Mouse (Mus musculus) stomach, postnatal 0 days (tissue): ENCODE measurements around the gene Depdc1b. TPM values are rescaled to one million over a fixed set of nuclear protein-coding genes. Genes with fewer than 3 reads are reported as not detected.

ENCODE experiments used
- ATAC-seq: fragments of 200-750 bp; cut with Nextera tagmentation; 2 replicates; pipeline ENCODE4 v1.8.0; 2017; ENCODE audit not compliant: low FRiP score, low TSS enrichment
- DNase-seq: peaks from one replicate; pipeline ENCODE4 v3.0.0-alpha.2; 2016; ENCODE audit warnings: low spot score
- H3K27ac ChIP-seq: fragments of 300-500 bp; sonication (generic); replicated peaks from 2 replicates; pipeline ENCODE4 v1.5.1; 2014; ENCODE audit warnings: mild to moderate bottlenecking, control low read depth
- H3K27me3 ChIP-seq: fragments of 300-500 bp; sonication (generic); 2 replicates; pipeline ENCODE4 v1.6.1; 2014; ENCODE audit warnings: low read length; ENCODE audit not compliant: control insufficient read depth, insufficient read depth
- H3K36me3 ChIP-seq: fragments of 300-500 bp; sonication (generic); 2 replicates; pipeline ENCODE4 v1.6.1; 2014; ENCODE audit warnings: low read length, mixed read lengths; ENCODE audit not compliant: control insufficient read depth, insufficient read depth
- H3K4me1 ChIP-seq: fragments of 300-500 bp; sonication (generic); replicated peaks from 2 replicates; pipeline ENCODE4 v1.6.1; 2014; ENCODE audit warnings: antibody characterized with exemption; ENCODE audit not compliant: control insufficient read depth, insufficient read depth
- H3K4me2 ChIP-seq: fragments of 300-500 bp; sonication (generic); replicated peaks from 2 replicates; pipeline ENCODE4 v1.6.1; 2014; ENCODE audit warnings: low read depth, mild to moderate bottlenecking, control low read depth, moderate library complexity
- H3K4me3 ChIP-seq: fragments of 300-500 bp; sonication (generic); 2 replicates; pipeline ENCODE4 v1.5.1; 2014; ENCODE audit warnings: low read depth, low read length, control low read depth
- H3K9ac ChIP-seq: fragments of 300-500 bp; sonication (generic); 2 replicates; pipeline ENCODE4 v1.6.1; 2014; ENCODE audit warnings: mild to moderate bottlenecking, low read length, control low read depth, mixed read lengths
- H3K9me3 ChIP-seq: fragments of 300-500 bp; sonication (generic); 2 replicates; pipeline ENCODE4 v1.6.1; 2016; ENCODE audit warnings: low read length; ENCODE audit not compliant: control insufficient read depth
- CTCF ChIP-seq: IDR thresholded peaks from 2 replicates; pipeline ENCODE4 v1.5.1; 2016; ENCODE audit warnings: antibody characterized with exemption, low read depth, mild to moderate bottlenecking, moderate library complexity
- EP300 ChIP-seq: optimal IDR thresholded peaks from 2 replicates; pipeline ENCODE3; 2016; ENCODE audit warnings: antibody characterized with exemption
- WGBS: fragments of 180-500 bp; shearing (Covaris S2); extraction: QIAGEN DNeasy Blood & Tissue Kit; methylation state at CpG from one replicate; pipeline ENCODE4 v1.1.7; 2014; 5-methylcytosine and 5-hydroxymethylcytosine counted together
- polyA plus RNA-seq: library from polyadenylated mRNA; unstranded; fragments of >200 nt; fragmentation: Nextera tagmentation; extraction: Ambion mirVana; gene quantifications from 2 replicates; pipeline ENCODE4 v1.2.1, GENCODE M21; 2015

The Depdc1b gene
- polyA plus RNA-seq, 1 experiment from 2014 or later: 1.2 TPM

- no peaks in the 10 kb centered on the region for H3K27me3 ChIP-seq
- no peaks in the 10 kb centered on the region for H3K4me1 ChIP-seq
- TF ChIP-seq CTCF (no peak), EP300 (no peak)
- no peak overlapping the region for H3K27ac ChIP-seq
- WGBS: 63% methylated on average over 3 of the region's 3 CpGs
- H3K36me3 ChIP-seq: no peaks in the 10 kb centered on the region
- no peaks in the 10 kb centered on the region for H3K9me3 ChIP-seq
- H3K4me3 ChIP-seq: no peak overlapping the region
- no peak for DNase-seq
- H3K4me2 ChIP-seq: no peak overlapping the region
- ATAC-seq: no peak
- no peak overlapping the region for H3K9ac ChIP-seq
Observed at GRCm38 (mm10) chr13:108289436-108289835, 26.7 kb upstream of the Depdc1b start.

DNA sequence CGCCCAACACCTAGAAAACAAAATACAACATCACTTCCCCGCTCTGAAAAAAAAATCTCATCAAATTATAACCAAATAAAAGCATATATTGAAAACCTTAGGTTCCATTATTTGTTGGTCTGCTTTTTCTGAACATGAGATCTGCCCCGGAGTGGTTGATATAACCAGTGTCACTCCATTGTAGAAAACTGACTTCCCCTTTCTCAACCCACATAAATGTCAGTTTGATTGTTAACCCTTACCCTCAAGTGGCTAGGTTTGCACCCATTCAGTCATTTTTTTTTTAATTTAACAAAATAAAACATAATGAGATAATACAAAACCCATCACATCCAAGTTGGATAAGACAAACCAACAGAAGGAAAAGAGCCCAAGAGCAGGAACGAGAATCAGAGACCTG is 25.8 kb upstream of the Depdc1b start:
- H3K4me1 ChIP-seq: no peaks in the 10 kb centered on the region
- 87% methylated on average over 4 of the region's 4 CpGs for WGBS
- no peak for DNase-seq
- no peak overlapping the region for H3K4me2 ChIP-seq
- H3K27me3 ChIP-seq: no peaks in the 10 kb centered on the region
- no peaks in the 10 kb centered on the region for H3K9me3 ChIP-seq
- no peak overlapping the region for H3K9ac ChIP-seq
- no peak overlapping the region for H3K27ac ChIP-seq
- TF ChIP-seq CTCF (no peak), EP300 (no peak)
- ATAC-seq: no peak
- no peaks in the 10 kb centered on the region for H3K36me3 ChIP-seq
- no peak overlapping the region for H3K4me3 ChIP-seq

DNA sequence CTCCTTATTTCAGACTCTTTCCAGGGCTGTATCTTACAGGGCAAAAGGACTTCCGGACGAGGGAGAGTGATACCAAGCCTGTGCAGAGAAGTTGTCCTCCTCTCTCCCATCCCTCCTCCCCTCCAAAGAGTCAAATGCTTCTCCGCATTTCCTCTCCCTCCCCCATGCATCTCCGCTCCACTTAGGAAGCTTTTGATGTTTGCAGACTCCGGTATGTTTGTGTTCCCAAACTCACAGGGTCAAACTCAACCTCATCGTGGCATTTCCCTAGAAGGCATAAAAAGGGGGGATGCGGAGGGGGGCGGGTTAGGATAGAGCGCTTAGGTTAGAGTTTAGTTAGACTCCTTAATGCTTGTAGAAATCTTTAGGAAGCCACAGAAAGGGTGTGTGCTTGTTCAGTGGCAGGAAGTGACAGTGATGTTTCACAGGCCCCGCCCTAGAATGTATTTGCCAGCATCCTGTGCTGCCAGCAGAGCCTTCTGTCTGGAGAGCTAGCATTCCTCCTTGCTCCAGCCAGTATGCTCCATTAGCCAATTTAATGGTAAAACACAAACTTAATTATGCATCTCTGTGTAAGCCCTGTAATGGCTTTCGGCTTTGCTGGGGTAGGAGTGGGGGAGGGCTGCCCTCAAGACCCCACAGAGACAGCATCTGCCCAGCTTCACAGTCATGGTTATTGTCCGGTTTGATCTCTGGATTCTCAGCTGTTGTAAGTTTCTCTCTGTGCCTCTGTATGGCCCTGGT is 18.6 kb upstream of the Depdc1b start:
- H3K4me1 ChIP-seq: no peaks in the 10 kb centered on the region
- peak overlapping the region; percentile 55 for H3K4me2 ChIP-seq
- no peaks in the 10 kb centered on the region for H3K9me3 ChIP-seq
- DNase-seq (peak; percentile 41), ATAC-seq (peak; percentile 59; the same call in 1 of the 2 replicates)
- peak overlapping the region; percentile 32 for H3K4me3 ChIP-seq
- no peaks in the 10 kb centered on the region for H3K36me3 ChIP-seq
- H3K27me3 ChIP-seq: no peaks in the 10 kb centered on the region
- no peak overlapping the region for H3K9ac ChIP-seq
- no peak for TF ChIP-seq EP300
- no peak for TF ChIP-seq CTCF
- 8% methylated on average over 12 of the region's 12 CpGs for WGBS
- peak overlapping the region; percentile 64 for H3K27ac ChIP-seq

DNA sequence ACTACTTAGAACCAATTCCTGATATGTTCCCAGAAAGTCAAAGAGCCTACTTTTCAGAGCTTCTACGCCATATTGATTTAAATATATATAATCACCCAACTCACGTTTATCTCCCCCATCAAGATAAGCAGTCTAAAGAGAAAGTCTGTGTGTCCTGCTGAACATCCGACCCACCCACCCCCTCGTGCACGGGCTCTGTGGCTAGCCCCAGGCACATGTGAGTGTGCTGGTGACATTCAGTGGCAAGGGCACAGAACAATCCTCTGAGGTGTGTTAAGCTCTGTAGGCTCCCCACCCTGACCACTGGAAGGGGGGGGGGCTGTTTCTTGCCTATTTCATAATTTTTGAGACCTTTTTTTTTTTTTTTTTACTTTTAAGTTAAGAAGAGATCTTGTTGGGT is 17.9 kb upstream of the Depdc1b start:
- H3K4me2 ChIP-seq: no peak overlapping the region
- no peaks in the 10 kb centered on the region for H3K4me1 ChIP-seq
- H3K9me3 ChIP-seq: no peaks in the 10 kb centered on the region
- no peaks in the 10 kb centered on the region for H3K27me3 ChIP-seq
- H3K9ac ChIP-seq: no peak overlapping the region
- H3K27ac ChIP-seq: no peak overlapping the region
- no peaks in the 10 kb centered on the region for H3K36me3 ChIP-seq
- no peak overlapping the region for H3K4me3 ChIP-seq
- 52% methylated on average over 5 of the region's 5 CpGs for WGBS
- no peak for TF ChIP-seq CTCF
- no peak for TF ChIP-seq EP300
- ATAC-seq (no peak), DNase-seq (no peak)

GRCm38 (mm10) chr13:108300346-108300950 is 15.7 kb upstream of the Depdc1b start:
- H3K9me3 ChIP-seq: no peaks in the 10 kb centered on the region
- TF ChIP-seq EP300 (no peak), CTCF (peak; percentile 63)
- no peak overlapping the region for H3K27ac ChIP-seq
- 16% methylated on average over 5 of the region's 5 CpGs for WGBS
- no peak overlapping the region for H3K4me2 ChIP-seq
- ATAC-seq (no peak), DNase-seq (peak; percentile 41)
- H3K4me3 ChIP-seq: no peak overlapping the region
- H3K27me3 ChIP-seq: no peaks in the 10 kb centered on the region
- no peaks in the 10 kb centered on the region for H3K4me1 ChIP-seq
- no peaks in the 10 kb centered on the region for H3K36me3 ChIP-seq
- no peak overlapping the region for H3K9ac ChIP-seq

- Histone ChIP-seq H3K4me3 (no peak overlapping the region), H3K4me1 (no peaks in the 10 kb centered on the region), H3K27me3 (no peaks in the 10 kb centered on the region), H3K36me3 (no peaks in the 10 kb centered on the region), H3K27ac (no peak overlapping the region), H3K4me2 (no peak overlapping the region), H3K9ac (no peak overlapping the region), H3K9me3 (no peaks in the 10 kb centered on the region)
- DNase-seq (peak; percentile 27), ATAC-seq (no peak; the same call in 1 of the 2 replicates)
- WGBS: 42% methylated on average over 7 of the region's 7 CpGs
- TF ChIP-seq EP300 (no peak), CTCF (no peak)
Observed at GRCm38 (mm10) chr13:108301411-108301810, 14.7 kb upstream of the Depdc1b start.
